Mouse (Mus musculus): Measurements from ENCODE around the gene Arpc4. TPM values are rescaled to one million over a fixed set of nuclear protein-coding genes. Genes with fewer than 3 reads are reported as not detected.

The Arpc4 gene
- total and polyA plus RNA-seq, 2 experiments from 2014 or later, result 129 to 203 TPM

- no peak overlapping the region for H3K4me3 ChIP-seq (ENCODE audit: low read depth, low read length)
- TF ChIP-seq CTCF (IDR thresholded peaks at IDR 0.05; ENCODE audit: low read depth), result no peak
- no peak for TF ChIP-seq EP300 (IDR thresholded peaks at IDR 0.05; ENCODE audit: low read depth)
- no peaks in the 10 kb centered on the region for H3K27me3 ChIP-seq (ENCODE audit: control insufficient read depth, insufficient read depth, low read length)
- H3K4me2 ChIP-seq (ENCODE audit: low read depth, low read length), result no peak overlapping the region
- H3K27ac ChIP-seq (ENCODE audit: low read depth), result no peak overlapping the region
- no peaks in the 10 kb centered on the region for H3K4me1 ChIP-seq (ENCODE audit: control insufficient read depth, insufficient read depth)
- ATAC-seq (ENCODE audit: insufficient read depth, low read depth) (no peak), DNase-seq (ENCODE audit: low spot score) (no peak)
- WGBS, result 57% methylated on average over 10 of the region's 10 CpGs
- no peaks in the 10 kb centered on the region for H3K36me3 ChIP-seq (replicated peaks; ENCODE audit: control insufficient read depth, insufficient read depth, low read length)
- H3K9ac ChIP-seq (replicated peaks; ENCODE audit: low read depth, low read length), result no peak overlapping the region
- no peaks in the 10 kb centered on the region for H3K9me3 ChIP-seq (replicated peaks; ENCODE audit: control insufficient read depth, low read length)
Observed at GRCm38 (mm10) chr6:113351653-113352052, 26.3 kb upstream of the Arpc4 start.

GRCm38 (mm10) chr6:113352820-113353219 is 25.1 kb upstream of the Arpc4 start:
- ATAC-seq (ENCODE audit: insufficient read depth, low read depth) (no peak), DNase-seq (ENCODE audit: low spot score) (no peak)
- Histone ChIP-seq H3K4me2 (ENCODE audit: low read depth, low read length) (no peak overlapping the region), H3K4me3 (ENCODE audit: low read depth, low read length) (no peak overlapping the region), H3K9ac (replicated peaks; ENCODE audit: low read depth, low read length) (no peak overlapping the region), H3K9me3 (replicated peaks; ENCODE audit: control insufficient read depth, low read length) (no peaks in the 10 kb centered on the region), H3K27ac (ENCODE audit: low read depth) (no peak overlapping the region), H3K27me3 (ENCODE audit: control insufficient read depth, insufficient read depth, low read length) (no peaks in the 10 kb centered on the region), H3K36me3 (replicated peaks; ENCODE audit: control insufficient read depth, insufficient read depth, low read length) (no peaks in the 10 kb centered on the region), H3K4me1 (ENCODE audit: control insufficient read depth, insufficient read depth) (no peaks in the 10 kb centered on the region)
- no peak for TF ChIP-seq CTCF (IDR thresholded peaks at IDR 0.05; ENCODE audit: low read depth)
- TF ChIP-seq EP300 (IDR thresholded peaks at IDR 0.05; ENCODE audit: low read depth), result no peak
- 70% methylated on average over 3 of the region's 3 CpGs for WGBS

- H3K9me3 ChIP-seq (replicated peaks; ENCODE audit: control insufficient read depth, low read length), result no peaks in the 10 kb centered on the region
- TF ChIP-seq EP300 (IDR thresholded peaks at IDR 0.05; ENCODE audit: low read depth), result no peak
- TF ChIP-seq CTCF (IDR thresholded peaks at IDR 0.05; ENCODE audit: low read depth), result no peak
- no peaks in the 10 kb centered on the region for H3K36me3 ChIP-seq (replicated peaks; ENCODE audit: control insufficient read depth, insufficient read depth, low read length)
- H3K9ac ChIP-seq (replicated peaks; ENCODE audit: low read depth, low read length), result no peak overlapping the region
- no peak for ATAC-seq (ENCODE audit: insufficient read depth, low read depth)
- H3K27me3 ChIP-seq (ENCODE audit: control insufficient read depth, insufficient read depth, low read length), result no peaks in the 10 kb centered on the region
- no peak overlapping the region for H3K27ac ChIP-seq (ENCODE audit: low read depth)
- no peaks in the 10 kb centered on the region for H3K4me1 ChIP-seq (ENCODE audit: control insufficient read depth, insufficient read depth)
- no peak overlapping the region for H3K4me3 ChIP-seq (ENCODE audit: low read depth, low read length)
- H3K4me2 ChIP-seq (ENCODE audit: low read depth, low read length), result no peak overlapping the region
- WGBS, result 52% methylated on average over 3 of the region's 3 CpGs
- no peak for DNase-seq (ENCODE audit: low spot score)
Observed at GRCm38 (mm10) chr6:113353696-113354095, 24.2 kb upstream of the Arpc4 start.

GRCm38 (mm10) chr6:113361476-113361875 is 16.4 kb upstream of the Arpc4 start:
- 72% methylated on average over 4 of the region's 4 CpGs for WGBS
- Histone ChIP-seq H3K9ac (replicated peaks; ENCODE audit: low read depth, low read length) (no peak overlapping the region), H3K4me3 (ENCODE audit: low read depth, low read length) (no peak overlapping the region), H3K4me1 (ENCODE audit: control insufficient read depth, insufficient read depth) (no peaks in the 10 kb centered on the region), H3K36me3 (replicated peaks; ENCODE audit: control insufficient read depth, insufficient read depth, low read length) (peaks cover 5% of the 10 kb centered on the region; the same call in 1 of the 2 replicates), H3K9me3 (replicated peaks; ENCODE audit: control insufficient read depth, low read length) (no peaks in the 10 kb centered on the region), H3K27ac (ENCODE audit: low read depth) (no peak overlapping the region), H3K27me3 (ENCODE audit: control insufficient read depth, insufficient read depth, low read length) (no peaks in the 10 kb centered on the region), H3K4me2 (ENCODE audit: low read depth, low read length) (no peak overlapping the region)
- TF ChIP-seq EP300 (IDR thresholded peaks at IDR 0.05; ENCODE audit: low read depth) (no peak), CTCF (IDR thresholded peaks at IDR 0.05; ENCODE audit: low read depth) (no peak)
- ATAC-seq (ENCODE audit: insufficient read depth, low read depth) (no peak), DNase-seq (ENCODE audit: low spot score) (no peak)

- H3K9ac ChIP-seq (replicated peaks; ENCODE audit: low read depth, low read length), result no peak overlapping the region
- DNase-seq (ENCODE audit: low spot score) (no peak), ATAC-seq (ENCODE audit: insufficient read depth, low read depth) (no peak)
- no peaks in the 10 kb centered on the region for H3K27me3 ChIP-seq (ENCODE audit: control insufficient read depth, insufficient read depth, low read length)
- 83% methylated on average over 1 of the region's 1 CpGs for WGBS
- no peak overlapping the region for H3K27ac ChIP-seq (ENCODE audit: low read depth)
- H3K9me3 ChIP-seq (replicated peaks; ENCODE audit: control insufficient read depth, low read length), result no peaks in the 10 kb centered on the region
- no peaks in the 10 kb centered on the region for H3K4me1 ChIP-seq (ENCODE audit: control insufficient read depth, insufficient read depth)
- H3K4me2 ChIP-seq (ENCODE audit: low read depth, low read length), result no peak overlapping the region
- H3K36me3 ChIP-seq (replicated peaks; ENCODE audit: control insufficient read depth, insufficient read depth, low read length), result peaks cover 13% of the 10 kb centered on the region
- H3K4me3 ChIP-seq (ENCODE audit: low read depth, low read length), result no peak overlapping the region
- TF ChIP-seq EP300 (IDR thresholded peaks at IDR 0.05; ENCODE audit: low read depth) (no peak), CTCF (IDR thresholded peaks at IDR 0.05; ENCODE audit: low read depth) (no peak)
Observed at GRCm38 (mm10) chr6:113362241-113362640, 15.7 kb upstream of the Arpc4 start.

- ATAC-seq (ENCODE audit: insufficient read depth, low read depth) (no peak), DNase-seq (ENCODE audit: low spot score) (no peak)
- Histone ChIP-seq H3K27me3 (ENCODE audit: control insufficient read depth, insufficient read depth, low read length) (no peaks in the 10 kb centered on the region), H3K36me3 (replicated peaks; ENCODE audit: control insufficient read depth, insufficient read depth, low read length) (peaks cover 33% of the 10 kb centered on the region), H3K27ac (ENCODE audit: low read depth) (no peak overlapping the region), H3K4me1 (ENCODE audit: control insufficient read depth, insufficient read depth) (no peaks in the 10 kb centered on the region), H3K9me3 (replicated peaks; ENCODE audit: control insufficient read depth, low read length) (no peaks in the 10 kb centered on the region), H3K4me3 (ENCODE audit: low read depth, low read length) (no peak overlapping the region), H3K9ac (replicated peaks; ENCODE audit: low read depth, low read length) (no peak overlapping the region), H3K4me2 (ENCODE audit: low read depth, low read length) (no peak overlapping the region)
- TF ChIP-seq CTCF (IDR thresholded peaks at IDR 0.05; ENCODE audit: low read depth) (no peak), EP300 (IDR thresholded peaks at IDR 0.05; ENCODE audit: low read depth) (no peak)
- 73% methylated on average over 8 of the region's 8 CpGs for WGBS
Observed at GRCm38 (mm10) chr6:113364518-113365135, 13.3 kb upstream of the Arpc4 start.

Data from heart, postnatal 0 days (tissue).